Mouse (Mus musculus) heart, postnatal 4 days (tissue): Measurements from ENCODE around the gene Krt13. TPM values are rescaled to one million over a fixed set of nuclear protein-coding genes. Genes with fewer than 3 reads are reported as not detected.

ENCODE experiments used
- DNase-seq: peaks from one replicate; pipeline ENCODE4 v3.0.0; 2021
- total RNA-seq, 2 experiments: library from RNA; stranded (reverse); gene quantifications; 2 replicates each; pipeline ENCODE4 v1.2.3; 2021

The Krt13 gene
- total RNA-seq, 2 experiments from 2014 or later: not detected

GRCm38 (mm10) chr11:100112935-100113741 lies 8.2 kb downstream of the Krt13 start:
- no peak for DNase-seq

- DNase-seq: no peak
Observed at GRCm38 (mm10) chr11:100105576-100106122, 15.7 kb downstream of the Krt13 start, which contains the start of gene Krt36. Gene Krt36 (minus strand): TSS chr11:100105626.

- no peak for DNase-seq
Observed at GRCm38 (mm10) chr11:100102693-100103429, 18.5 kb downstream of the Krt13 start.

DNA sequence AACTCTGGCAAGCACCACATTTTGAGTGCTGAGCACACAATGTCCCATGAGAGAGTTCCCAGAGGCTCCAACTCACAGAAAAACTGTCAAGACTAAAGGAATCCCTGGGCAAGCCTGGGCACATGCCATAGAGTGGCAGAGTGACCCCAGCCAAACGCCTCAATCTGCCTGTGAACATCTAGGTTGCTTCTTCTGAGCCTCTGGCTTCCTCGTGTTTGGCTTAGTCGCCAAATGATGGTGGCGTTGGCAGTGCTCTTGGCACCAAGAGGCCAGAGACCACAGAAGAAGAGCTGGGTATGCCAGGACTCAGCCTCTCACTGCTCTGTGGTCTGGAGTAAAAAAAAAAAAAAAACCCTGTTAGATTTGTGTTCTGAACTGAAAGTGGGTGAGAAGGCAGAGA lies 21.0 kb downstream of the Krt13 start:
- no peak for DNase-seq

DNA sequence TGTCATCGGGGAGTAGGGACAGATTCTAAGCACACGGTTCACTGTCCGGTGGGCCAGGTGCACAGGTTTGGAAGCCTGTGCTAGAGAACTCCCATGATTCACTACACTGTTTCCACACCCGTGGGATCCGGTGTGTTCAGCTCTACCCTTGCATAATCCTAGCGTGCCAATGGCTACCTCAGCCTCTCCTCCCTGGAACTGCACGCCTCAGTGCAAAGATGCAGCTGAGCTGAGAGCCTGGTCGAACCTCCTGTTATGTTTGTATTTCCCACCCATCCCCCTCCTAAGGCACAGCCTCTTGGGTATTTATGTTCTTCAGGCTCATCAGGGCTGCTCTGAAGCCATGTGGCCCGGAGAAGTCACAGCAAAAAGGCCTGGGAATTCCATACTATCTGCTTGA lies 23.5 kb downstream of the Krt13 start:
- no peak for DNase-seq

DNA sequence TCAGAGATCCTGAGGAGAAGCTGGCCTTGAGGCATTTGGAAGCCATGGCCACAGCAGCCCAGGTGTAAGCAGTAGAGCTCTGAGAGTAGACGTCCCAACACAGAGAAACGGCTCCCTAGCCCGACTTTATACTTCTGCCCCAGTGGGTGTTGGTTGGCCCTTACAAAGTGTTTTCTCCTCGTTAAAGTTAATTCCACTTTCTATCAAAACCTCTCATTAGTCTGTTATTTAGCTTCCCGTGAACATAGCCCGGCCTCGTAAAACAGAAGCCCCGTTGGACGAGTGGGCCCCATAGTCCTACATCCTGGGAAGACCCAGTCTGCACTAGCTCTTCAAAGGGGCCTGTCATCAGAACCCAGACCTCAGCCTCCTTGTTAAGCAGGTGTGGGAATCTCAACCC lies 25.2 kb downstream of the Krt13 start, which contains the start of gene Krt35:
Krt35 (minus strand) TSS at position 101 of the 400 bp plus-strand sequence.
- DNase-seq: no peak

GRCm38 (mm10) chr11:100088378-100089025 lies 32.9 kb downstream of the Krt13 start:
- no peak for DNase-seq

DNA sequence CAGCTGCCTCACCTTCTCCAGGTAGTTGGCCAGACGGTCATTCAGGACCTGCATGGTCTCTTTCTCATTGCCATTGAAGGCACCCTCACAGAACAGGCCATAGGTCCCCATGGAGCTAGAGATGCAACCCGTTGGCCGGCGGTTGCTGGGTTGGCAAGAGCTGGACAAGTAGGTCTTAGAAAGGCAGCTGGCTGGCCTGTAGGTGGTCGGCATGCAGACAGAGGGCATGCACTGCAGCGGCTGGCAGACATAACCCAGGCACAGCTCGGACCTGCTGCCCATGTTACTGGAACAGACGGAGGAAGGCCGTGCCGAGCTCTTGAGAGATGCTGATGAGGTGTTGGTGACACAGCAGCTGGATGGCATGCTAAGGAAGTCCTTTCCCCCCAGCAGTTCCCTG lies 33.5 kb downstream of the Krt13 start, which contains the start of gene Krt32:
Krt32 (minus strand) TSS at position 366 of the 400 bp plus-strand sequence.
- DNase-seq: no peak

DNA sequence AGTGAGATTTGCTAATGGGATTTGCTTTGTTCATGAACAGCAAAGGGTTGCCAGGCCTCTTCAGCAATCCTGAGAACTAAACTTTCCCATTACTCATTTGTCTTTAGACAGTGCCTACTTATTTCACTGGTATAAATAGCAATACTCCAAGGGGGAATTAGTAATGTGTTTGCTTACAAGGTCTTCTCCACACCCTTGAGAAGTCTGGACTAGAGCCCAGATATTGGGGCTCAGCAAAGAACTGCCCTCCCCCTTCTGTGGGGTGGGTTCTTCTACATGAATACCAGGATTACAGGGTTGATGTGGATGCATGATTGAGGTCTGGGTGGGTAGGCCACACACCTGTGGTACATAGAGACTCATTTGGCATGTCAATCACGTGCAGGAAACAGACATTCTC lies 47.5 kb downstream of the Krt13 start:
- no peak for DNase-seq

Other genes starting within 250 kb of the Krt13 start
- not detected for gene Krtap9-1, start 248.2 kb downstream of the Krt13 start, total RNA-seq
- gene Gm11567, start 242.4 kb downstream of the Krt13 start, total RNA-seq: not detected
- gene Krtap31-1, start 213.6 kb downstream of the Krt13 start, total RNA-seq: not detected
- not detected for gene Gm11565, start 206.8 kb downstream of the Krt13 start, total RNA-seq
- gene Krtap31-2, start 185.3 kb downstream of the Krt13 start, total RNA-seq: not detected
- gene Krtap9-5, start 173.1 kb downstream of the Krt13 start, total RNA-seq: not detected
- not detected for gene Krtap29-1, start 142.5 kb downstream of the Krt13 start, total RNA-seq
- not detected for gene Krtap16-1, start 135.0 kb downstream of the Krt13 start, total RNA-seq
- gene Krtap17-1, start 127.6 kb downstream of the Krt13 start, total RNA-seq: not detected
- gene Krt33a, start 105.4 kb downstream of the Krt13 start, total RNA-seq: not detected
- not detected for gene Krt33b, start 91.7 kb downstream of the Krt13 start, total RNA-seq
- not detected for gene Krt34, start 80.0 kb downstream of the Krt13 start, total RNA-seq
- not detected for gene Krt31, start 71.0 kb downstream of the Krt13 start, total RNA-seq
- gene Krt32, start 33.3 kb downstream of the Krt13 start, total RNA-seq: not detected
- gene Krt35, start 25.3 kb downstream of the Krt13 start, total RNA-seq: not detected
- gene Krt36, start 15.9 kb downstream of the Krt13 start, total RNA-seq: not detected
- gene Krt15, start 14.4 kb upstream of the Krt13 start, total RNA-seq: under 1 TPM in 1 of 2 experiments, not detected in 1; 0.17 TPM
- gene Krt19, start 27.1 kb upstream of the Krt13 start, total RNA-seq: 10 to 100 TPM; 16.1 to 21.1 TPM
- not detected for gene Krt9, start 71.7 kb upstream of the Krt13 start, total RNA-seq
- 1 to 10 TPM; 1.6 to 2.9 TPM for gene Krt14, start 86.0 kb upstream of the Krt13 start, total RNA-seq
- gene Krt16, start 127.3 kb upstream of the Krt13 start, total RNA-seq: not detected
- gene Krt17, start 139.5 kb upstream of the Krt13 start, total RNA-seq: under 1 TPM in 1 of 2 experiments, not detected in 1; 0.29 TPM
- gene Krt42, start 148.3 kb upstream of the Krt13 start, total RNA-seq: not detected
- 1,000 to 10,000 TPM; 1,236 to 1,276 TPM for gene Eif1, start 198.3 kb upstream of the Krt13 start, total RNA-seq
- gene Gast, start 212.8 kb upstream of the Krt13 start, total RNA-seq: not detected
- 1 to 10 TPM; 3.1 to 4.1 TPM for gene Hap1, start 234.6 kb upstream of the Krt13 start, total RNA-seq